Mouse (Mus musculus) ES-Bruce4 (cell line): ENCODE measurements at regions not wholly inside any gene's neighbourhood (a gene's known extent, or its start where the extent isn't known, plus 50 kb on each side); places are given as distances from the start of the nearest gene placed in this dataset.

ENCODE experiments used
- H3K27ac ChIP-seq: 2 replicates; pipeline ENCODE4 v1.5.1; 2012; ENCODE audit warnings: low read length, inconsistent platforms; ENCODE audit not compliant: insufficient read depth
- H3K27me3 ChIP-seq: 2 replicates; pipeline ENCODE4 v1.6.1; 2012; ENCODE audit warnings: mild to moderate bottlenecking, low read length, inconsistent platforms; ENCODE audit not compliant: control insufficient read depth, poor library complexity, insufficient read depth, severe bottlenecking
- H3K36me3 ChIP-seq: 2 replicates; pipeline ENCODE4 v1.6.1; 2012; ENCODE audit warnings: inconsistent platforms, mild to moderate bottlenecking, low read length, moderate library complexity; ENCODE audit not compliant: control insufficient read depth, poor library complexity, insufficient read depth, severe bottlenecking
- H3K4me1 ChIP-seq: one replicate; pipeline ENCODE4 v1.8.1; 2011; ENCODE audit warnings: low read length; ENCODE audit not compliant: control insufficient read depth, insufficient read depth
- H3K4me3 ChIP-seq: 2 replicates; pipeline ENCODE4 v1.5.1; 2011; ENCODE audit warnings: low read depth, mild to moderate bottlenecking, low read length
- H3K9ac ChIP-seq: 2 replicates; pipeline ENCODE4 v1.6.1; 2012; ENCODE audit warnings: low read depth, mild to moderate bottlenecking, inconsistent platforms; ENCODE audit not compliant: poor library complexity, severe bottlenecking
- H3K9me3 ChIP-seq: replicated peaks from 2 replicates; pipeline ENCODE4 v1.6.1; 2012; ENCODE audit warnings: mild to moderate bottlenecking, low read length, inconsistent platforms; ENCODE audit not compliant: control insufficient read depth, poor library complexity, insufficient read depth, severe bottlenecking
- CTCF ChIP-seq: IDR thresholded peaks from one replicate; pipeline ENCODE4 v1.8.1; 2011; ENCODE audit warnings: low read depth, low read length
- EP300 ChIP-seq: IDR thresholded peaks from 2 replicates; pipeline ENCODE4 v1.6.1; 2011; ENCODE audit warnings: low read depth, low read length; ENCODE audit not compliant: insufficient read depth
- POLR2A ChIP-seq: IDR thresholded peaks from one replicate; pipeline ENCODE4 v1.8.1; 2011; ENCODE audit warnings: low read length; ENCODE audit not compliant: insufficient read depth

GRCm38 (mm10) chr10:118603857-118604414, 163.1 kb downstream of the Ifng start:
- no peaks in the 10 kb centered on the region for H3K27me3 ChIP-seq
- TF ChIP-seq EP300 (no peak), POLR2A (no peak), CTCF (no peak)
- no peak overlapping the region for H3K27ac ChIP-seq
- H3K4me3 ChIP-seq, result no peak overlapping the region
- H3K9ac ChIP-seq, result no peak overlapping the region
- no peaks in the 10 kb centered on the region for H3K9me3 ChIP-seq
- no peaks in the 10 kb centered on the region for H3K4me1 ChIP-seq
- no peaks in the 10 kb centered on the region for H3K36me3 ChIP-seq

GRCm38 (mm10) chr10:118605156-118605821, 164.4 kb downstream of the Ifng start:
- TF ChIP-seq CTCF, result no peak
- TF ChIP-seq POLR2A, result no peak
- TF ChIP-seq EP300, result no peak
- Histone ChIP-seq H3K9me3 (no peaks in the 10 kb centered on the region), H3K36me3 (no peaks in the 10 kb centered on the region), H3K27ac (no peak overlapping the region), H3K4me1 (no peaks in the 10 kb centered on the region), H3K4me3 (no peak overlapping the region), H3K9ac (no peak overlapping the region), H3K27me3 (no peaks in the 10 kb centered on the region)

GRCm38 (mm10) chr10:118607418-118607817, 166.6 kb downstream of the Ifng start:
- TF ChIP-seq CTCF (no peak), POLR2A (no peak), EP300 (no peak)
- no peaks in the 10 kb centered on the region for H3K4me1 ChIP-seq
- H3K27ac ChIP-seq, result no peak overlapping the region
- H3K9ac ChIP-seq, result no peak overlapping the region
- no peaks in the 10 kb centered on the region for H3K27me3 ChIP-seq
- no peaks in the 10 kb centered on the region for H3K9me3 ChIP-seq
- no peaks in the 10 kb centered on the region for H3K36me3 ChIP-seq
- H3K4me3 ChIP-seq, result no peak overlapping the region

GRCm38 (mm10) chr10:118608376-118609145, 167.7 kb downstream of the Ifng start:
- no peaks in the 10 kb centered on the region for H3K27me3 ChIP-seq
- H3K36me3 ChIP-seq, result no peaks in the 10 kb centered on the region
- TF ChIP-seq CTCF (no peak), POLR2A (no peak), EP300 (no peak)
- no peaks in the 10 kb centered on the region for H3K4me1 ChIP-seq
- H3K27ac ChIP-seq, result no peak overlapping the region
- H3K9me3 ChIP-seq, result no peaks in the 10 kb centered on the region
- H3K4me3 ChIP-seq, result no peak overlapping the region
- no peak overlapping the region for H3K9ac ChIP-seq

- H3K27me3 ChIP-seq, result no peaks in the 10 kb centered on the region
- H3K4me3 ChIP-seq, result no peak overlapping the region
- H3K9ac ChIP-seq, result no peak overlapping the region
- no peaks in the 10 kb centered on the region for H3K9me3 ChIP-seq
- H3K36me3 ChIP-seq, result no peaks in the 10 kb centered on the region
- H3K4me1 ChIP-seq, result no peaks in the 10 kb centered on the region
- no peak for TF ChIP-seq POLR2A
- H3K27ac ChIP-seq, result no peak overlapping the region
Observed at GRCm38 (mm10) chr10:118609157-118609556, 168.3 kb downstream of the Ifng start.
